Mouse (Mus musculus) C2C12 (cell line): ENCODE results near the gene Rap1gds1. TPM values are rescaled to one million over a fixed set of nuclear protein-coding genes. Genes with fewer than 3 reads are reported as not detected.

Experiments used
- H3K27me3 ChIP-seq: one replicate; pipeline ENCODE4 v1.6.1; 2011; ENCODE audit not compliant: control insufficient read depth, insufficient read depth, insufficient read length
- H3K36me3 ChIP-seq: one replicate; pipeline ENCODE4 v1.6.1; 2011; ENCODE audit not compliant: control insufficient read depth, insufficient read depth
- H3K4me3 ChIP-seq: one replicate; pipeline ENCODE4 v1.5.1; 2011; ENCODE audit warnings: mild to moderate bottlenecking, control low read depth; ENCODE audit not compliant: poor library complexity, insufficient read depth, severe bottlenecking
- H3K79me2 ChIP-seq: one replicate; pipeline ENCODE4 v1.6.1; 2011; ENCODE audit not compliant: control insufficient read depth, insufficient read depth
- H3K79me3 ChIP-seq: one replicate; pipeline ENCODE4 v1.6.1; 2011; ENCODE audit warnings: low read depth, control low read depth
- H3ac ChIP-seq: one replicate; pipeline ENCODE3; 2011; ENCODE audit warnings: low read depth; ENCODE audit not compliant: control insufficient read depth, insufficient read length
- CEBPB ChIP-seq: IDR thresholded peaks from one replicate; pipeline ENCODE4 v1.6.1; 2011; ENCODE audit warnings: low read depth, mild to moderate bottlenecking, control low read depth, moderate library complexity
- CTCF ChIP-seq: IDR thresholded peaks from one replicate; pipeline ENCODE4 v1.5.1; 2011; ENCODE audit not compliant: control insufficient read depth, insufficient read depth, insufficient read length
- FOSL1 ChIP-seq: IDR thresholded peaks from one replicate; pipeline ENCODE4 v1.8.0; 2011; ENCODE audit warnings: mild to moderate bottlenecking, low read length; ENCODE audit not compliant: poor library complexity, insufficient read depth, severe bottlenecking
- MAX ChIP-seq: IDR thresholded peaks from one replicate; pipeline ENCODE4 v1.6.1; 2011; ENCODE audit warnings: mild to moderate bottlenecking, control low read depth
- MYOD1 ChIP-seq: IDR thresholded peaks from one replicate; pipeline ENCODE4 v1.6.1; 2011; ENCODE audit warnings: low read depth; ENCODE audit not compliant: control insufficient read depth, insufficient read length
- MYOG ChIP-seq: IDR thresholded peaks from one replicate; pipeline ENCODE4 v1.6.1; 2011; ENCODE audit not compliant: control insufficient read depth, insufficient read length; ENCODE audit errors: extremely low read depth
- USF1 ChIP-seq: IDR thresholded peaks from one replicate; pipeline ENCODE4 v1.6.1; 2011; ENCODE audit warnings: low read depth, mild to moderate bottlenecking, control low read depth, moderate library complexity
- polyA plus RNA-seq: library from polyadenylated mRNA; unstranded; fragments of >200 nt; fragmentation: generic; extraction: Trizol; gene quantifications from one replicate; pipeline ENCODE4 v1.2.1, GENCODE M21; 2012; ENCODE audit warnings: missing spikeins

The Rap1gds1 gene
- polyA plus RNA-seq, 1 experiment, result 29.1 TPM

DNA sequence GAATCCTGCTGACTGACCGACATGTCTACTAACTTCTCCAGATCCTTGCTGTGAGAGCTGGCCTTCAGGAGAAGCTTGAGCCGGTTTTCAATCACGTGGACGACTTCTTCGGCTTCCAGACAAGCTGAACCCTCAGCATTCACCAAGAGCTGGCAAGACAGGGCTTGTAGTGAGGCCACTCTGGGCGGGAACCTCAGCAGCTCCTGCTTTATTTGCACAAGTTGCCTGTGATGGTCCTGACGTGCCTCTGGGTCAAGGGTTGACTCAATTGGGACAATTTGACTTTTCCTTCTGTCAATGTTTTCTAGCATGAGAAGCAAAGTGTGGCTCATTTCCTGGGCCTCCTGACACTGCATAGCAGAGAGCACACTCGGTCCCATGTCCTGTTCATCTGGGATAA, 138.2 kb downstream of the Rap1gds1 start:
- Histone ChIP-seq H3K4me3 (no peak overlapping the region), H3K79me3 (no peaks in the 10 kb centered on the region), H3K79me2 (no peaks in the 10 kb centered on the region), H3ac (no peak overlapping the region), H3K36me3 (peaks cover 28% of the 10 kb centered on the region), H3K27me3 (no peaks in the 10 kb centered on the region)
- TF ChIP-seq MYOD1, result no peak
- no peak for TF ChIP-seq CEBPB
- TF ChIP-seq MYOG, result no peak
- TF ChIP-seq USF1, result no peak
- TF ChIP-seq MAX, result no peak
- TF ChIP-seq FOSL1, result no peak
- TF ChIP-seq CTCF, result no peak

DNA sequence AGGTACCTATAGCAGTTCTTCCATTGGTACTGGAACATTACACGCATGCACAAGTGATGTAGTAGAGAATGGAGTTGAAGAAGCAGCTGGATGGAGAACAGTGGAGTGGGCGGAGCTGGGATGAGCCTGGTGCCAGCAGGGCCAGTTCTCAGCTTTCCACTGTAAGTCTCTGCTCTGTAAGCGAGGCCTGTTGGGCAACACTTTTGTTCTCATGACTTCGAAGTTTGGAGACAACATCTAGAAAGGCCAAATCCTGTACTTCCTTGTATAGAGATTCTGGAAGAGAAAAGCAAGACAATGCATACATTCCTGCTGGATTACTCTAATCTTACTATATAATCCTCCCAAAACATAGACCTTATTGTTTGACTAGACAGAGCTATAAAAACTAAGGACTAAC, 147.6 kb downstream of the Rap1gds1 start:
- no peak overlapping the region for H3ac ChIP-seq
- no peaks in the 10 kb centered on the region for H3K79me2 ChIP-seq
- H3K36me3 ChIP-seq, result peaks cover 15% of the 10 kb centered on the region
- no peaks in the 10 kb centered on the region for H3K79me3 ChIP-seq
- TF ChIP-seq MYOD1, result no peak
- TF ChIP-seq CTCF, result no peak
- TF ChIP-seq MYOG, result no peak
- no peak for TF ChIP-seq FOSL1
- no peak for TF ChIP-seq CEBPB
- no peak for TF ChIP-seq MAX
- no peak for TF ChIP-seq USF1
- H3K27me3 ChIP-seq, result no peaks in the 10 kb centered on the region
- no peak overlapping the region for H3K4me3 ChIP-seq

DNA sequence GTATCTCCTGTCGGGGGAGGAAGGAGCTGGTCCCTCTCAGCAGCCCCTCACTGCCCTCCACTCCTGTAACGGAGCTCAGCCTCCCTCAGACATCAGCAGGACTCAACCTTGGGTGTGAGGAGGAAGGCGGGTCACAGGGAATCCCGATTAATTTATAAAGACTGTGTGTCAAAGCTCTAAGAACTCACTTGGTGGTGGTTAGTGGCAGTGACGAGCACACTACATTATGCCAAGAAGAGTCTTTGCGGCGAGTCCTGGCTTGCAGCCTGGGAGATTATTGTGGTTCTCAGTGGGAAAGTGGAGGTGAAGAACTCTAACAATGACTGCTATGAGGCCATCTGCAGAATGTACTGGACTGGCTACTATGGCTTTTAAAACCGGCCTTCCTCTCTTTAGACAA, 148.8 kb downstream of the Rap1gds1 start:
- Histone ChIP-seq H3K4me3 (no peak overlapping the region), H3K79me3 (no peaks in the 10 kb centered on the region), H3K27me3 (no peaks in the 10 kb centered on the region), H3ac (no peak overlapping the region), H3K79me2 (no peaks in the 10 kb centered on the region), H3K36me3 (peaks cover 15% of the 10 kb centered on the region)
- no peak for TF ChIP-seq CEBPB
- TF ChIP-seq CTCF, result no peak
- no peak for TF ChIP-seq MAX
- no peak for TF ChIP-seq USF1
- TF ChIP-seq MYOG, result no peak
- TF ChIP-seq MYOD1, result no peak
- TF ChIP-seq FOSL1, result no peak

DNA sequence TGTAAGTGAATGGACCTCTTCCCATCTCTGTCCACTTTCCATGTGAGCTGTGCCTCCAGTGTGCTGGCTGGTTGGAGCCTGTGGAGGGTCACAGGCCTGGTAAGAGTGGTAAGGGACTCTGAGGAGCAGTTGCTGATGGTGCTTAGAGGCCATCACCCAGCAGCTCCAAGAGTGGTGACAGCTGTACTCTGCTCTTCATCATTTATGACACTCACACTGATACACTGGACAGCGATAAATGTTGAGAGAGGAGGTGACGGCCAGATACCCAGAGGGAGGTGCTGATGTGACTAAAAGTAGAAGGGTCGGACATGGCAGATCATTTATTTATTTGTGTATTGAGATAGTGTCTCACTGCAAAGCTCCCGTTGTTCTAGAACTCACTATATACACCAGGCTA, 156.8 kb downstream of the Rap1gds1 start:
- no peaks in the 10 kb centered on the region for H3K27me3 ChIP-seq
- no peaks in the 10 kb centered on the region for H3K79me2 ChIP-seq
- H3ac ChIP-seq, result no peak overlapping the region
- TF ChIP-seq CTCF, result no peak
- no peak for TF ChIP-seq FOSL1
- no peak for TF ChIP-seq CEBPB
- no peak for TF ChIP-seq USF1
- no peak for TF ChIP-seq MAX
- no peak for TF ChIP-seq MYOD1
- no peak for TF ChIP-seq MYOG
- no peak overlapping the region for H3K4me3 ChIP-seq
- no peaks in the 10 kb centered on the region for H3K79me3 ChIP-seq
- H3K36me3 ChIP-seq, result no peaks in the 10 kb centered on the region

DNA sequence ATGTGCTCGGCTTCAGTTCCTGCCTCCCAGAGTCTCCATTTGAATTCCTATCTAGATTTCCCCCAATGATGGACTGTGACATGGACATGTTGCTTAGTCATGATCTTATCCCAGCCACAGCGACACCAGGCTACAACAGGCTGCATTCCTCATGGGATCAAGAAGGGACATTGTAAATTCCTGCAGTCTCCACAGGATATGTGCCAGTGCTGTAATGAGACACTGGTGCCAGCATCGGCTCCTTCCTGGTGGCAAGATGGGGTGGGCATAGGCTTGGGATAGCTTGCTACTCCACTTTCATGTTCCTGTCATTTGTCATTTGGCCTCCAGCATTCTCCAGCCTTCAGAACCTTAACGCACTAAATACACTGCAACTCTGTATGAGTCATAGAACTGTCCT, 158.0 kb downstream of the Rap1gds1 start:
- no peak for TF ChIP-seq MYOD1
- Histone ChIP-seq H3K79me2 (no peaks in the 10 kb centered on the region), H3K4me3 (no peak overlapping the region), H3K36me3 (no peaks in the 10 kb centered on the region), H3ac (no peak overlapping the region), H3K27me3 (no peaks in the 10 kb centered on the region), H3K79me3 (no peaks in the 10 kb centered on the region)

DNA sequence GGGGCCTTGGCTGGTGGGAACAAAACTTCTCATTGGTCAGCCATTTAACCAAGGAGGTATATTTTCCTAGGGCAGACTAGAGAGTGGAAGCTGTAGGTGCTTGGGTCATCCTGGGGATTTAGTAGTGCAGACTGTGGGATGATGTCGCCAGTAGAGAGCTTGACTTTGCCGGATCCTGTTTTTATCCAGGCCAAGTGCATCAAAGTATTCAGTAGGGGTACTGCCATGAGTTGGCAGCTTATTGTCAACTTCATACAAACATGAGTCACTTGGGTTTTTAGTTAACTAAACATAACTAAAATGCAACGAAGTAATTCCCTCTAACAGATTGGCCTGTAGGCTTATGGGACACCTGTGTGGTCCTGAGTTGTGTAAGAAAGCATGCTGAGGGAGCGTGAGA, 158.4 kb downstream of the Rap1gds1 start:
- no peaks in the 10 kb centered on the region for H3K36me3 ChIP-seq

More for the DNA sequence above, 158.4 kb downstream of the Rap1gds1 start:
- no peaks in the 10 kb centered on the region for H3K79me2 ChIP-seq
- TF ChIP-seq CTCF (no peak), USF1 (no peak), MYOD1 (no peak)
- no peaks in the 10 kb centered on the region for H3K27me3 ChIP-seq
- no peak overlapping the region for H3K4me3 ChIP-seq
- H3K79me3 ChIP-seq, result no peaks in the 10 kb centered on the region
- H3ac ChIP-seq, result no peak overlapping the region
